Mouse (Mus musculus): Measurements from ENCODE around the gene Syna.

Syna gene

DNA sequence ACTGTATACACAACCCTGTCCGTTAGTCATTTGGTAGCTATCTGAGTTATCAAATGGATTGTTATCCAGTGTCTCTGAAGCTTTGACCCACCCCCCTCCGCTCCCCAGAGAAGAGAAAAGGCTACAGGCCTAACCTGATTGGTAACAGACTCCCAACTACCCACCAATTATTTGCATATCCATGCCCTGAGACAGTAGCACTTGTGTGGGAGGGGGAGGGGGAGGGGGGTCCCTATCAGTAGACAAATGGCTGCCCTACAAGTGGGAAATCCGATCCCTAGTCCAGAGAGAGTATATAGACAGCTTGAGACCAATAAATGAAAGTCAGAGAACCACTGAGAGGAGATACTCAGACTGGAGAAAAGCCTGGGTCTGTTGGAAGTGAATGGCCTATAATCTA, 8.1 kb upstream of the Syna start:
- no peak for DNase-seq (ENCODE audit: low read depth, low spot score)

DNA sequence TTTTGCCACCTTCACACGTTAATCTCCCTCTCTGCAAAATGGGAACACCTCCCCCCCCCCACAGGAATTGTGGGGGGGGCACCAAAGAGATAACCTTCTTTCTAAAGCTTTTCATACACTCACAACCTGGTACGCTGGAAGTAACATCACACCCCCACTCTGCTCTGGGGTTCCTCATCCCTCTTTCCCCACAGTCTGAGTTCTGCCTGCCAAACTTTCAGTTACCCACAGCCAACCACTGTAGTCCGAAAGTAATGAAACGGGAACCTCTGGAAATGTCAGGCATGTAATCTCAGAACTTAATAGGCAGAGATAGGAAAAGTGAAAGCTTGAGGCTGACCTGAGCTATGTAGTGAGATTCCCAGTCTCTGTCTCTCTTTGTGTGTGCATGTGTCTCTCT, 7.5 kb upstream of the Syna start:
- DNase-seq (ENCODE audit: low read depth, low spot score): no peak

DNA sequence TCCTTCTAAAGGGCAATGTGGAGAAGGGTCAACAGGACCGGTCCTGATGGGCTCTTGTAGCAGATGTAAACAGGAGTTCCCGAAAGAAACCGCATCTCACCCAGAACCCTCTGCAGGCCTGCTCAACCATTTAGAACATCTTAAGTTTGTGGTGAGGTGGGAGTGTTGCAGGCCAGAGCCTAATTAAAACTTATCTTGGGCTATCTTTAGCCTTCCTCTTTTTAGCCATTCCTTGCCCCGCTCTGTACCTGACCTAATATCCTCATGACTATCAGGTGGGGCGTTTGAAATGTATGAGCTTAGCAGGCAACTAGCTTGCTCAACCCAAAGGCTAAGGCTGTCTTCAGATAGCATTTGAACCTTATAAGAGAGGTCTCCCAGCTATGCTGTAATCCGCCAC, 5.7 kb upstream of the Syna start:
- no peak for DNase-seq (ENCODE audit: low read depth, low spot score)

DNA sequence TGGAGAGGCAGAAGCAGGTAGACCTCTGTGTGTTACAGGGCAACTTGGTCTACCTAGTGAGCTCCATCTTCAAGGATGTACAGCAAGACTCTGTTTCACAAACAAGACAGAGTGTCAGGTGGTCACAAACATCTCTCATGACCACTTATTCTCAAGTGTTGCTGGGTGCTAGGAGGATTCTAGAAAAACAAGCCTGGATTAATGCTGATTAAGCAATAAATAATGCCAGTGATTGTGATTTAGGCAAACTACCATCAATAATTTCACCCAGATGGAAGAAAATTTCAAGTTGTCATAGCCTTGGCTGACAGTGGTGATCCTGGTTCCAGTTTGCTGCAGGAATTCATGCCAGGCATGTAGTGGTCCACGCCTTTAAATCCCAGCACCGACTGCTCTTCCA, 4.3 kb upstream of the Syna start:
- DNase-seq (ENCODE audit: low read depth, low spot score): no peak

DNA sequence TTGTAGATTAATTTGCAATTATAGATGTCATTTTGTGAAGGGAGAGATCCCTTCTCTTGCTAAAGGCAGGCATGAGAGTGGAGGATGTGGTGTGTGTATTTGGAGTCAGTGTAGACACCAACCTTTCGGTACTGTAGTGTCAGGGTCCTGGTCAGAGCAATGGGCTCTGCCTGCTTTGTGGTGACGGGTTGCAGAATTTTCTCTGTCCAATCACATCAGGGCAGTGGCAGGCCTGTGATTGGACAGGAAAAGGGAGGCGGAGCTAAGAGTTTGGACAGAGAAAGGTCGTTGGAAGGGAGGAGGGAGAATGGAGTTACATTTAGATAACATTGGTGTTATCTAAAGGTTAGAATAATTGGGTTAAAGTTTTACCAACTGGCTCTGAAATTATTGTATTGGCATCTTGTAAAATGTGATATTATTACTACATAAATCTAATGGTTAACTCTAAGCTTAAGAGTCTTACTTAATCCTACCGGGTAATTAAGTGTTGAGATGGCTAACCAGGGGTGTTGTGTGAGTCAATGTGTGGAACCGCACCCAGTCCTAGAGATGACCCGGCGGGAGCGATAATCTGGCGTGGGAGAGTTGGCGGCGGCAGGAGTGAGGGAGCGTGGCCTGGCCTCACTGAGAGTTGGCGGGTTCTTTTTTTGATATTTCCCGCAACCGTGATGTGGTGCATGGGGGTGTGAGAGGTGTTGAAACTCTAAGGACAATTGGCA, 640 bp upstream of the Syna start:
- no peak for DNase-seq (ENCODE audit: low read depth, low spot score)

DNA sequence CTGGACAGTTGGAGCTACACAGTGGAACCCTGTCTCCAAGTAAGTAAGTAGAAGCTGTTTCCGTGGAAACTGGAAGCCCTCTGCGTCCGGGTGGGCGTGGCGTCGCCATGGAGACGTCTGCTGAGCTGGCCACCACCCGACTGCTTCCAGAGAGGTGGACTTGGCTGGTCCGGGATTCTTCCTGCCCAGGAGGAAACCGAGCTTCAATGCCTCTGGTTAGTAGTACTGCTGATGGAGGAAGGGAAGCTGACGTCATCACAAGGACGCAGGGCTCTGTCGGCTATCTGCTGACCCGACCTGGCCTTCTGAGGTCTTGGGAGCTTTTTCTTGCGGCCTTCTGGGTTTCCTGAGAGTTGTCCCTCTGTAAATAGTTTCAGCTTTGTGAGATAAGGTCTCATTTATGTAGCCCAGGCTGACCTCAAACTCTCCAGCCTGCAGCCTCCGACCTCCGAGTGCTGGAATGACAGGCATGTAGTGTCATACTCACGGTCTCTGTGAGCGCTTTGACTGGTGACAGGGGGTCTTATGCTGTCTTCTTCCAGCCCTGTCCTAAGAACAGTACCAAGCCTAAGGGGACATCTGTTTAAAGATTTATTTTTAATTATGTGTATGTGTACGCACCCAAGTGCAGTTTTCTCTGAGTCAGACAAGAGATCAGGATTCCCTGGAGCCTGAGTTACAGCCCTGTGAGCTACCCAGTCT, 4.4 kb downstream of the Syna start:
- DNase-seq (ENCODE audit: low read depth, low spot score): peak; percentile 40

DNA sequence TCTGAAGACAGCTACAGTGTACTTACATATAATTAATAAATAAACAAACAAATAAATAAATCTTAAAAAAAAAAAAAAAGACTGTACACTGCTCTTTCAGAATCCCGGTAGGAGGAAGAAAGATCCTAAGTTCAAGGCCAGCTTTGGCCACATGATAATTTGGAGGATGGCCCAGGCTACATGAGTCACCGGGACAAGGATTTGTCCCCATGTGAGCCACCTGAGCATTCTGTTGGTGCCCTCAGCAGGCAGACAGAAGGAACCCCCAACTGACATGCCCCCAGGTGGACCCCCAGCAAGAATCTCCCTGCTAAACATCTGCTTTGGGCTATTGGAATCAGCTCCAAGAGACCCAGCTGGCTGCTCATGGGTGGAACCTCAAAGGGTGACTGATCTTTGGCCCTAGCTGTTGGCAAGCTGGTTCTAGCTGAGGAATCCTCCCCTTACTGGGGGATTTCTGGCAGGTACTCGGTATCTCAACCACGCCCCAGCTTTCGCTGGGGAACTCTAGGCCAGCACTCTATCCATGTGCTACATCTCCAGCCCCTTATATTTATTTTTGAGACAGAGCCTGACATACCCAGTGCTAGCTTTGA, 5.9 kb downstream of the Syna start:
- no peak for DNase-seq (ENCODE audit: low read depth, low spot score)

DNA sequence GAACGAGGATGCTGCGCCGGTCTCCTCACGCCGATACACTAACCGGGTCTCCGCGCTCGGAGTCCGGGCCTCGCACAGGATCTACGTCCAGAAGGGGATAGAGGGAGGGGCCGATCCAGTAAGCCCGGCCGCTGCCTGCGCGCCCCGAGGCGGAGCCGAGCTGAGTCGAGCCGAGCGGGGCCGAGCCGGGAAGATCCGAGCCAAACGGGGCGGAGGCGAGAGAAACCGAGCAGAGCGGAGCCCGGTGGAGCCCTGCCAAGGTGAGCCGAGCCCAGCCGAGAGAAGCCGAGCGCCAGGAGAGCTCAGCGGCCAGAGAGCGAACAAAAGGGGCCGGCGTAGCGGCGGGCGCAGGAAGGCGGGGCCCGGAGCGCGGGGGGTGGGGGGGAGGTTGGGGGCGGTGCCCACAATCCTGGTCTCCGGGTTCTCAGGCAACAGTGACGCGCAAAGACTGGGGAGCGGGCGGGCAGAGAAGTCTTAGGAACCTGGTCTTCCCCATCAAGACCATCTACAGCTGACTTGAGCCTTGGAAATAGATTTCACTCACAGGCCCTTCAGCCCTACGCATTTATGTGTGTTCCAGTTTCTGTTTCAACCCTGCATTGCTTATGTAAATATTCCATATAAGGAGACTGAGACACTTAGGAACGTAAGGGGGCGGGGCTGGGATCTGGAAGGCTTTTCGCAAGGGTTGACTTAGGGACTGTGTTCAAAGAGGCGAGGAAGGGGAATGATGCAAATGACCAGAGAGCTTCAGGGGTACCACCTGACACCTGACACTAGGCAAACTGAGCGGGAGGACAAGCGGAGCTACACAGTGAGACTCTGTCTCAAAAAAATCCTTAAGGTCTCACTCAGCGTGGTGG, 7.6 kb downstream of the Syna start, which contains the start of gene Clip2:
Gene Clip2 (minus strand): TSS at position 325 of the 863 bp plus-strand sequence.
- peak; percentile 89 for DNase-seq (ENCODE audit: low read depth, low spot score)

DNA sequence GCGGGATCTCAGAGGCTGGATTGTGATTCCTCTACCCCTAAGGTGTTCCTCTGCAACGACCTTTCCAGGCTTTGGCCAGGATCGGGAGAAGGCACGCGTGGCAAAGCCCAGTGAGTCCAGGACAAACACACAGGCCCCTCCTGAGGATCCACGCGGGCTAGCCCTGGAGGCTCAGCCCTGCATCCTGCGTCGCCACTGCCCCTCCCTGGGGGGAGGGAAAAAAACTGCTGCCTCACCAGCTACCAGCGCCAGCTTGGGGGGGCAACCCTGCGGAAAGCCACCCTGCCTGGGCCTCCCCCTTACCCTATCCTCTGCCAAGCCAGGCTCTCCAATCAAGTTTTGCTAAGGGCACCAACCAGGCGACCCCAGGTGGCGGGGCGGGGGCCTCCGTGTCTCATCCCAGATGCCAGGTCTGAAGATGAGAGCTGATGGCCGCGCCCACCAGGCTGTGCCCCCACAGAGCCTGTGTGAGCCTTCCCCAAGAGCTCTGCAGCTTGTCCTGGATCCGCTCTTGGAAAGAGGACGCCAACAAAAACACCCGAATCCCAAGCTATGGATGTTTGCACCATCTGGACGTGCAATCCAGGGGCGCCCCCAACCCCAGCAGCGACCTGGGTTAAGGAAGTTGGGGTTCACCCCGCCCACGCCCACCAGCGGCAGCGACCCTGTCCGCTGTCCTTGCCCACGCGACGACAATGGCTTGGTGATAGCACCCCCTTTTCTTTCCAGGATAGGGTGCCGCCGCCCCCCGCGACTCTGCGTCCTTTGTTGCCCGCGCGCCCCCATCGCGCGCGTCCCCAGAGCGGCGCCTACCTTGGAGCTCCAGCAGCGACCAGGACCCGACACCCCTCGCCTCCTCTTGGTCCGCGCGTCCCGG, 8.5 kb downstream of the Syna start:
- peak; percentile 39 for DNase-seq (ENCODE audit: low read depth, low spot score)

DNA sequence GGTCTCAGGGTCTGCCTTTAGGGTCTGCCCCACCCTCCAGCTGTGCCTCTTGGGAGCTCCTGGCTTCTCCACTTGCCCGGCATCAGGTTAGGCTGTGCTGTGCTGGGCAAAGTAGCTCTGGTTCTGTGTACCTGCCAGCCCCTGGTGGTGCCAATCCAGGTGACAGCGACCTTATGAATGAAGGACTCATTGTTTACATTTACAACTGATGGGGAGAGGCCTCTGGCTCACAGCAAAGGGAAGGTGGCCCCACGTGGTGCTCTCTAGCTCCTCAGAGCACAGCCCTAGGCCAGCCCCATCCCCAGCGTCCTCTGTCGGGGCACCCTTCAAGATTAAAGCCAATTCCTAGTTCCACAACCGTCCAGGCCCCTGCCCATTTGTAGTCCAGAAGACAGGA, 9.1 kb downstream of the Syna start:
- no peak for DNase-seq (ENCODE audit: low read depth, low spot score)

DNA sequence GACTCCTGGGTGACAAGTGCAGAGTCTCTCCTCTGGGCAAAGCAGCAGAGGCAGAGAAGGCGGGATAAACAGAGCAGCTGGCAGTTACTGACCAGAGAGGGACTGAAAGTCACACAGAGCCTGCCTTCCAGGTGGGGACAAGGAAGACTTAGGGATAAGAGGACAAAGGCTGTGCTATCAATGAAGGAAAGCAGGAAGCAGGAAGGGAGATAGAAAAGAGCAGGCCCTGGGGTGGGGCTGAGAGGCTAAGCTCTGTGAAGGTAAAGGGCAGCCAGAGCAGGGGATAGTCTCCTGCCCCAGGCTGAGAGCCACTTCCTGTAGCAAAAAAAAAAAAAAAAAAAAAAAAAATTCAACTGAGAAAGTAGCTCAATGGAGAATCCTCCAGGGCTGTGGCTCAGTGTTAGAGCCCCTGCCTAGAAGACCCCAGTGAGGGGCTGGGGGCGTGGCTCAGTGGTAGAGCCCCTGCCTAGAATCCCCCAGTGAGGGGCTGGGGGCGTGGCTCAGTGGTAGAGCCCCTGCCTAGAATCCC, 10.3 kb downstream of the Syna start:
- DNase-seq (ENCODE audit: low read depth, low spot score): no peak

DNA sequence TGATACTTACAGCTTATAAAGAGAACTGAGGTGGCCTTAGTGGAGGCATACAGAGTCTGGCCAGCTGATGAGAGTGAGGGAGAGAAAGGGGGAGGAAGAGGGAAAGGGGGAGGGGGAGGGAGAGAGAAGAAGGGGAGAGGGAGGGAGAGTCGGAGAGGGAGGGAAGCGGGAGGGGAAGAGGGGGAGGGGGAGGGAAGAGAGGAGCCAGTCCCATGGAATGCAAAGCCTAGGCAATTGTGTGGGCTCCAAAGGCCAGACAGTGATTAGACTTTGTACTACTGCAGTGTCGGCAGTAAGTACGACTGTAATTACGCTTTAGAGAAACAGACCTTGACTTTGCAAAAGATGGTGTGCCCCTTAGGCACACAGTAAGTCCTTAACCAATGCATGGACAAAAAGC, 11.7 kb downstream of the Syna start:
- DNase-seq (ENCODE audit: low read depth, low spot score): no peak

DNA sequence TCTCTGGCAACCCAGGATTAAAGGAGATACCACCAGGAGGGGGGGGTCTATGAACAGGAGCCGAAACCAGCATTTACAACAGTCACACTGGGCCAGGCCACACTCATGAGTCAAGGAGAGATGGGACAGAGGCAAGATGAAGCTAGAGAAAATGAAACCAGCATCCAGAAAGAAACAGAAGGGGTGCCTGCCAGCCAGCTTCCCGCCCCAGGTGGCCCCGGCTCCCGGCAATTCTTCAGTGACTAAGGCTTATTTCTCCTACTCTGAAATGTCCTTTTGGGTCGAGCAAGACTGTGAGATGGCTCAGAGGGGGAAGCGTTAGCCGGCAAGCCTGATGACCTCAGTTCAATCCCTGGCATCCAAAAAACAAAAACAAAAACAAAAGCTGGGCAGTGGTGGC, 13.2 kb downstream of the Syna start:
- no peak for DNase-seq (ENCODE audit: low read depth, low spot score)

DNA sequence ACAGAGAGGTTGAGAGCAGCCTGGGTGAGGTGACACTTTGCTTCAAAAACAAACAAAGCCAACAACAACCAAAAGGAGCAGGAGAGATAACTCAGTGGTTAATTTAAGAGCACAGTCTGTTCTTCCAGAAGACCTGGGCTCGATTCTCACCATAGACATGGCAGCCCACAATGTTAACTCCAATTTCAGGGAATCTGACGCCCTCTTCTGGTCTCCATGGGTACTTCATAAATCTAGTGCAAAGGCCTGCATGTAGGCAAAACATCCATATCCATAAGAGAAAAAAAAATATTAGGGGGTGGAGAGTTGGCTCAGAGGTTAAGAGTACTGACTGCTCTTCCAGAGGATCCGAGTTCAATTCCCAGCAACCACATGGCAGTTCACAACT, 14.7 kb downstream of the Syna start:
- no peak for DNase-seq (ENCODE audit: low read depth, low spot score)

DNA sequence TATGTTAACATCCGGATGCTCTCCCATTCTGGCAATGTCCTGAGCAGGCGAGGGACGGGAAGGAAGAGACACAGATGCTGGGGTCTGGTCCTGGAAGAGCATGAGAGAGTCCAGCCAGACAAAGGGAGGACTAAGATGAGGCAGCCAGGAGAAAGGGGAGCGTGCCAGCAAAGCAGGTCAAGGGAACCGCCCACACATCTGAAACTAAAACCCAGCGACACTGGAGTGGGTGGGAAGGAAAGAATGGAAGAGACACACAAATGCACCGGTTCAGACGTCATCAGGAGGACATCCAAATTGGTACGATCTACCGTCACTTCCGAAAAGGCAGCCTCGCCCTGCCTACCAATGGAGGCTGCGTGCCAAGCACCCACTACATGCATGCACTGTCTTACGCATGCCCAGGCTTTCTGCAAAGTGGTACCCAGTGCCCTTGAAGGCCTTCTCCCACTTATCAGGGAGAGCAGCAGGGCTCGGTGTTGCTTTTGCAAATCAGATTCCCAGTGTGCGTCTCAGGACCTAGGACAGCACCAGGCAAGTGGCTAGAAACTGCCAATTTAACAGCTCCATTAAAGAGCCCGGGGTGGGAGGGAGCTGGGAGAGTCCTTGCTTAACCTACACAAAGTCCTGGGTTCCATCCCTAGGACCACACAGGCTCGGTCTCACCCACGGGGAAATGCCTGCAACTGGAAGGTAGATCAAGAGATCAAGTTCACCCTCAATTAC, 15.3 kb downstream of the Syna start:
- DNase-seq (ENCODE audit: low read depth, low spot score): no peak

DNA sequence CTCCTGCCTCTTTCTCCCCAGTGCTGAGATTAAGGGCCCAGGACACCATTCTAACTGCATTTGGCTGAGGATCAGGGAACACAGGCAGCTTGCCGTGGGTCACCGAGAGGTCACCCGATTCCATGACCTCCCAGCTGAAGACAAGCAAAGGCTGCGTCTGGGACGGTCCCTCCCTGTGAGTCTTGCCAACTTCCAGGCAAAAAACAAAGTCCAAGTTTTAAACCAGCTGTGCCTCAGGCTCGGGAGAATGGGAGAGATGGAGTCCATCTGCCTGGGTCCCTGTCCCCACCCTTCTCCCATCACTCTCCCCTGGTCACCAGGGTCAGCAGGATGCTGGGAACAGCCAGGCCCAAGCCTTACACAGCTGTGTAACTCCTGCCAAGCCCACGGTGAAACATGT, 18.3 kb downstream of the Syna start:
- DNase-seq (ENCODE audit: low read depth, low spot score): no peak

DNA sequence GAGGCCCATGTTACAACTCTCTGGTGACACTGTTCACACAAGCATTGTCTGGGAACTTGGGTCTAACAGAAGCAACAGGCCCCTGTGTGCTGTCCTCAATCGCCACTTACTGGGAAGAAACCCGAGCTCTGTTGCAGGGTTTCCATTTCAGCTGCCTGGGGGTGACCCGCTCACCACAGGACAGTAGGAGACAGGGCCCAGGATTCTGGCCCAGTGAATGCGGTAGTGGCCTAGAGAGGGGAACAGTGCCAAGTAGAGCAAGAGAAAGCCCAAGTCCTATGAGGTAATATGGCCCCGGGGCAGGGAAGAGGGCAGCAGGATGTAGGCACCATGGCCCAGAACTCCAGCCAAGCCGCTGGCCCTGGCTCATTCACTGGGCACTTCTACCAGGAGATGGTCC, 19.1 kb downstream of the Syna start:
- no peak for DNase-seq (ENCODE audit: low read depth, low spot score)

DNA sequence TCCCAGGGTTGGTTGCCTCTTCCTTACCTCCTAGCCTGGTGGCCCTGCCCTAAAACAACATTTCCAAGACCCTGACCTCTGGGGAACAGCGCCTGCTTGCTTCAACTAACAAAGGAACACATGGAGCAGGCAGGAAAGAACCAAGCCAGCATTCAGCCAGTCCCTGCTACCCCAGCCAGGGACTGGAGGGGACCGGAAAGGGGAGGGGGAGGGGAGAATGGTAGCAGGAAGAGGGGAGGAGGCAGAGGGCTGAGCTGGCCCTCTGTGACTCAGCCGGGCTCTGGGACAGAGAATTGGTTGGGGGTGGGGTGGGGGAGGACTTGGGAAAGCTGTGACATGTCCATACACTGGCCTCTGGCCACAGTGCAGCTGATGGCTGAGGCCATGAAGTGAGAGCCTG, 20.1 kb downstream of the Syna start:
- DNase-seq (ENCODE audit: low read depth, low spot score): peak; percentile 51

DNA sequence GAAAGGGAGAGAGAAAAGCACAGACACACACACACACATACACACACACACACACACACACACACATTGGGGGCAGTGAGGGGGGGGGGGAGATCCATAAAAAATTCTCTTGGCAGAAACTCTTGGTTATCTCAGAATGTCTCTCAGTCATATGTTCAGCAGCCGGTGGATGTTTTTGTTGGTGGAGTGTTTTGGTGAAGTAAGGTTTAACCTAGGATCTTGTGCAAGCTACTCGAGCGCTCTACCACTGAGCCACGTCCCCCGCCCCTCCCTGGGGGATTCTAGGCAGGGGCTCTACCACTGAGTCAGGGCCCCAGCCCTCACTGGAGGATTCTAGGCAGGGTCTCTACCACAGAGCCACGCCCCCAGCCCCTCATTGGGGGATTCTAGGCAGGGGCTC, 23.9 kb downstream of the Syna start:
- no peak for DNase-seq (ENCODE audit: low read depth, low spot score)

DNA sequence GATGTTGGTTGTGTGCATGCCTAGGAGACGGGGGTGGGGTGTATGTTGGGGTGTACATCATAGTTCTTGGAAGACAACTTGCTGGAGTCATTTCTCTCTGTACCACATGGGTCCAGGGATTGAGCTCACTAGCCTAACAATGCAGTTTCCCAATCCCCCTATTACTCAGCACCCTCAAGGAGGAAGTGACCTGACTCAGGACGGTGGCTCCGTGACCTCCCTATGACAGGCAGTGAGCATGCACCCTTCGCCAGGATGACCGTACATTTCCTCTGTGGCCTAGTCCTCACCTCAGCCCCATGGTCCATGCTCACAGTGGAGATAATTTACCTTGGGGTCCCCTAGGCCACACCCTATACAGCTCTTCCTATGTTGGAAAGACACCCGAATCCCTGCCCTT, 27.6 kb downstream of the Syna start:
- DNase-seq (ENCODE audit: low read depth, low spot score): no peak

Measured in brain, embryonic 18.5 days (tissue).